Mouse (Mus musculus): ENCODE measurements around the gene Rere.
"Not testable (repeated sequence)": the region's sequence is repeated elsewhere in the genome, so short reads cannot be mapped to it uniquely, and the experiment has no call there.

Gene Rere

DNA sequence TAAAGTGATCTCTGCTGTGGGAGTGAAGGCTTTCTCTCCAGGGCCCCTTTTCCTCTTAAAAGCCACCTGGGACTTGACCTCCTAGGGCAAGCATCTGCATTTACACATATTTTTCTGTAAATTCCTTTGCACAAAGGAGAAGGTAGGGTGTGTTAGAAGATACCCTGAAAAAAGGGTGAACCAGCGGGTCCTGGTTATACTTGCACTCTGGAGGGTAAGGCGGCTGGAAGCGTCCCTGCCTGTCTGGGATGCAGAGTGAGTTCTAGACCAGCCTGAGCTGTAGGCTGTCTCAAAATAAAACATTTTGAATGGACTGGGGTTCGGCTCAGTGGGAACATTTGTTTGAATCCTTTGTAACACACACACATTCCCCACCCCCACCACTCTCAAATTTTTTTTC lies 310.2 kb downstream of the Rere start:
- no peak for DNase-seq

DNA sequence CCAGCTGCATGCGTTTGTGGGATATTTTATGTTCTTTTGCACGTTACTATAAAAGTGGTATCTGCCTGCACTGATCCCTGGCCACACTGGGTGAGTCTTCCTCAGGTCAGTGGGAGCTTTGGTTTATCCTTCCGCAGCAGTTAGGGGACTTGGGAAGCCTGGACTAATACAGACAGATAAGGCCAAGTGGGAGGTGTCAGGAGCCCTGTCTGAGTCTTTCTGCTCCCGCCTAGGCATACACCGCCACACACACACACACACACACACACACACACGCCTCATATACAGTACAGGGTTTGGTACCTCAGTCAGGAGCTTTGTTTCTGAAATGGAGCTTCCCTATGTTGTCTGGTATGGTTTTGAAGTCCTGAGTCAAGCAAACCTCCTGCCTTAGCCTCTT lies 310.6 kb downstream of the Rere start:
- DNase-seq, result no peak

DNA sequence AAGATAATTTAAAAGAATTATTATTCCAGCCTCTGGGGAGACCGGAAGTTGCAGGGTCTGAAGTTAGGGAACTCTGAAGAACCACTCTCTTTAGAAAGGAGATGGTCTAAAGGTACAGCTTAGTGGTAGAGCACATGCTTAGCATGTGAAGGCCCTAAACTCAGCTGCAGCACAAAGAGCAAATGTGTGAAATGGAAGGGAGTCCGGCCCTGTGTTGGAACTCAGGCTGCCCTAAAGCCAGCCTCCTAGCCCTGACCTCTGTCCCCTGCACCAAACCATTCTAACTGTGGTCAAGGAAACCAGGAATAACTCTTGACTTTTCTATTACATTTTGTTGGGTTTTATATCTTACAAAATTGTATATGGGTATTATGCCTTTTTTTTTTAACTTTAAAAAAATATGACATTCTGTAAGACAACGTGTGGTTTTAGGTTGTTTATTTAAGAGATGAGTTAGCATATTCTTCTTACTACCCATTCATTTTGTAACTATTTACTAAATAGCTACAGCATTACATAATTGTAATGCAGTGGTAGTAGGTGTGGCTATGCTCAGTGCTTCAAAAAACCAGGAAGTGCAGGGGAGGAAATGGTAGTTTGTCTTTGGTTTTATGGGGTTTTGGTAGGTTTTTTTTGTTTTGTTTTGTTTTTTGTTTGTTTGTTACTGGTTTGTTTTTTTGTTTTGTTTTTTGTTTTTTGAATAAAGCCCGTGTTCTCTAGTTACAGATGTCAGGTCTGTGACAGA lies 312.2 kb downstream of the Rere start:
- DNase-seq, result no peak

DNA sequence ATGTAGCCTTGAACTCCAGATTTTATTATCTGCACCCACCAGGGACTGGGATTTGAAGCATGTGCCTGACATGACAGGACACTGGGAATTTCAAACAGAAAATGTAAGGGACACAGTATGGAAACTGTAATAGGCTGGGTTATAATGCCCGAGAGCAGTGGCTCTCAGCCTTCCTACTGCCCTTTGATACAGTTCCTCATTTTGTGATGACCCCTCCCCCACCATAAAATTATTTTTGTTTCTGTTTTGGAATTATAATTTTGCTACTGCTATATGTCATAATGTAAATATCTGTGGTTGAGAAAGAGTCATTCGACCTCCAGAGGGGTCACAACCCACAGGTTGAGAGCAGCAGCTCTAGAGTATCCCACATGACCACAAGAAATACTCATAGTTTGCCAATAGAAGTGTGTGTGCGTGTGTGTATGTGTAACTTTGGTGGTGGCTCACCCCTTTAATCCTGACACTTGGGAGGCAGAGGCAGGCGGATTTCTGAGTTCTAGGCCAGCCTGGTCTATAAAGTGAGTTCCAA lies 312.9 kb downstream of the Rere start:
- no peak for DNase-seq

DNA sequence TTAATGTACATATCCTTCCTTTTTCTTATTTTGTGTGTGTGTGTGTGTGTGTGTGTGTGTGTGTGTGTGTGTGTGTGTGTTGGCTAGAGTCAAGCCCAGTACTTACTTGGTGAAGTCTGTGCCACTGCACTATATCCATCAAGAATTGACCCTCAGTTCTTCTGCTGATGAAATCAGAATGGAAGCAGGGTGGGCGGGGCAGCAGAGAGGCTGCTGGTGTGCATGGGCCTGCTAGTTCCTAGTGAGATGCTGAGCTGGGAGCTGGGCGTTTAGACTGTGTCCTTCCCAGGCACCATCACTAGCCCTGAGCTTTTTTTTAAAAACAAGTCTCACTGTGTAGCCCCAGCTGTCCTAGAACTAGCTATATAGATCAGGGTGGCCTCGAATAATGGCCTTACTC lies 313.6 kb downstream of the Rere start:
- no peak for DNase-seq

DNA sequence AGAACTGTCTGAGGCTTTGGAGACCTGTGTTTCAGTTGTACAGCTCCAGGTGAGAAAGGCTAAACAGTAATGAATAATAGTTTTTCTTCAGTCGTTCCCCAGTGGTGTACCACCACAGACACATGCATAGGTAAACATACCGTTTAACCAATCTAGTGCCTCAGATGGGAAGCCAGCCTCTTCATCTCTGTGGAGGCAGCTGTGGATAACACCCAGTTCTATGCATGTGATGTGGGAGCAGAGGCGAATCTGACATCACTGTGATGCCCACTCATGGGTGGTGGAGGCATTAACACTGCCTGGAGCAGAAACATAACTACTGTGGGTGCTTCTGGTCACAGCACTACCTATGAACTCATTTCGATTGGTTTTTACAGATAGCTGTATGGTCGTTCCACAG lies 314.5 kb downstream of the Rere start:
- DNase-seq, result no peak

DNA sequence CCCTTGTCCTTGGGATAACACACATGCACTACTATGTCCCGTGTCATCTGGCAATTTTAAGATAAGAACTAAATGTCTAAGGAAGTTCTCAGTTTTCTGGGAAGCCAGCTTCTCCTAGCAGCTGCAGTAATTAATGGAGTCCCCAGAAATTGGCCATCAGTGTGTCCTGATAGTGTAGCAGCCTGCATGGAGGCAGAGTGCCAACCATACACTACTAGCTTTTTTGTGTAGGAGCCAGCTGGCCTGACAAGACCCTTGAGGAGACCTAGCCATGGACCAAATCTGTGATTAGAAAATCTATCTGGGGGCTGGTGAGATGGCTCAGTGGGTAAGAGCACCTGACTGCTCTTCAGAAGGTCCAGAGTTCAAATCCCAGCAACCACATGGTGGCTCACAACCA lies 317.2 kb downstream of the Rere start:
- no peak for DNase-seq

DNA sequence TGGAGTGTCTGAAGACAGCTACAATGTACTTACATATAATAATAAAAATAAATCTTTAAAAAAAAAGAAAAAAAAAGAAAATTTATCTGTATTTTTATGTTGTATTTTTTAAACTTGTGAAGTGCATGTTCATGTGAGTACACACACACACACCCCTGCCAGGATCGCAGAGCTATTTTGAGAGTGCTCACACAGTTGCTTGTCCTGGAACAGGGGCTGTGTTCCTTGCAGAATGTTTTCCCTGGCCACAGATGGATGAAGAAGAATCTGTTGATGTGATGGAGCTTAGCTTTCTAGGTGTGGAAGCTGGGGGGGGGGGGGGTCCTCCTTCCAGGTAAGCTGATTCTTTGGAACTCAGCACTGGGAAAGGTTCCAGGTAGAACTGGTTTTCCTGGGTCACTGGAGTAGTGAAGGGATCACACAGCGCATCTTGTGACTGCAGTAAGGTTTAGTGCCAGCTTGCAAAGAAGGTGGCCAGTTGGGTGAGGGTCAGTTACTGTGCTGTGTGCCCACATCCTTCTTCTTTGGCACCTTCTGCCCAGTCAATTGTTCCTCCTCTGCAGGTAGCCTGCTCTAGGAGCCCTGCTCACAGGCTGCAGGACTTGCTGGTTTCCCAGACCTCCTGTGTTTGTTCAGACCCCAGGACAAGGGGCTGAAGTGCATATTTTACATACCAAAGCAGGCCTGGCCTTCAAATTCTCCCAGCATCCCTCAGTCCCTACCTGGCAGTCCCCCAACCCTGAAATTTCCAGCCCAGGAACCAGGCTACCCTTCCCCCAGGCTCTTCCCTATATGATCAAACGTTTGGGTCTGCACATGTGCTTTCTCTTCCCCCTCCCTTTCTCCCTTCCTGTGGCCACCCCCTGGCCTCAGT lies 317.9 kb downstream of the Rere start:
- DNase-seq, result no peak

DNA sequence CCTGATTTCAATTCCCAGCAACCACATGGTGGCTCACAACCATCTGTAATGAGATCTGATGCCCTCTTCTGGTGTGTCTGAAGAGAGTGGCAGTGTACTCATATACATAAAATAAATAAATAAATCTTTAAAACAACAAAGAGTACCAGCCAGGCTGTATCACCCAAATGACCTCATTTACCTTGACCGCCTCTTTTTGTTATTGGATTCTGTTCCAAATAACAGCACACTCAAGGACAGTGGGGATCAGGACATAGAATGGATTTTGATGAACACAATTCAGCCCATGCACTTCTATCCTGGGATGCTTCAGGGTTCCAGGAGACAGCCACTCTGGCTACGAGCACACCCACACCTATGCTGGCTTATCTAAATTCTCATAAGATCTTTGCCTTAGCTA lies 319.1 kb downstream of the Rere start:
- not testable (repeated sequence) for DNase-seq

DNA sequence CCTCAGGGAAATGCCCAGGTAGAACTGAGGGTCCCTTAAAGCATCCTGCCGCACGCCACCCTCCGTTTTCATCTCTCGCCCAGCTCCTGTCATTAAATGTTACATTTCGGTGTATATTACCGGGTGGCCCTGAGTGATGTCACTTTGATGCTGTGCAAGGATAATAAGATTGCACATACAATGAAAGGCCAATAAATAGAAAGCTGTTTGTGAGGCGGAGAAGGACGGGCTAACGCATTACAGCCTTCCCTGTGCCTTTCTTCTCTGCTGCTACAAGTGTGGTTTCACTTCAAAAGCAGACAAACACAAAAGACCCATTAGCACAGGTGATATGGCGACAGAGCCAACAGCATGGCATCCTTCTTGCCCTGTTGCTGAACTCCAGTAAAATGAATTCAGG lies 320.0 kb downstream of the Rere start:
- DNase-seq, result no peak

DNA sequence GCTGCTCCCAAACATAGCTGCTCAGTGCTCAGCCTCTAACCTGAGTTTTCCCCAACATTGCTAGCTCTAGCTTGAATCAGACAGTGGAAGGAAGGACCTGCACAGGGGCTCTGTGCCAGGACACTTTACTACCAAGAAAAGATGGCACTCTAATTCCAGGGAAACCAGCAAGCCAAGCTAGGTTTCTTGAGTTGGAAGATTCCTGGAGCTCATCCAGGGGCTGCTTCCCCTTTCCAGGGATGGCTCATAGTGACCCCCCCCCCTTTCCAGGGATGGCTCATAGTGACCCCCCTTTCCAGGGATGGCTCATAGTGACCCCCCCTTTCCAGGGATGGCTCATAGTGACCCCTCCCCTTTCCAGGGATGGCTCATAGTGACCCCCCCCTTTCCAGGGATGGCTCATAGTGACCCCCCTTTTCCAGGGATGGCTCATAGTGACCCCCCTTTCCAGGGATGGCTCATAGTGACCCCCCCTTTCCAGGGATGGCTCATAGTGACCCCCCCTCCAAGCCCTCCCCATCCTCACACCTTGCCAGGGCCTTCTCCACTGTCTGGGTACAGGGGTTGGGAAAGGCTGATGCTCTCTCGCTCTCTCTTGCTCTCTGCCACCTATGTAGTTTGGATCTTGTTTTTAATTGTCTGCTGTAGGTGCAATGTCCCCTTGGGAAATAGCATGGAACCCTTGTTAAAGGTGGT lies 322.1 kb downstream of the Rere start:
- DNase-seq, result no peak

DNA sequence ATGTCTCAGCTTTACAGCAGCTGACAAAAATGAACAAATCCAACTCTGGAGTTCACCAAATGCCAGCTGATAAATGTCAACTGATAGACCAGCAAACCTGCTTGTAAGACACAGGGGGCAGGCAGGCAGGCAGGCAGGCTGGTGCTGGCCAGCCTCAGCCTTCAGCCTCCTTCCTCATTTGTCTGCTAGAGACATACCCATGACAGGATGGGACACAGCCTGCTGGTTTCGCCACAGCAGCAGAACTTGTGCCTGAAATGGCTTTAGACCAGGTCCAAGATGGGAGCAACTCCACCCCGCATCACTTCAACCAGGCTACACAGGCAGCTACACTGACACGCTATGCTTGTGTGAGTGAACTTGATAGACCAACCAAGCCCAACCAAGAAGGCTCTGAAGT lies 324.4 kb downstream of the Rere start:
- no peak for DNase-seq

DNA sequence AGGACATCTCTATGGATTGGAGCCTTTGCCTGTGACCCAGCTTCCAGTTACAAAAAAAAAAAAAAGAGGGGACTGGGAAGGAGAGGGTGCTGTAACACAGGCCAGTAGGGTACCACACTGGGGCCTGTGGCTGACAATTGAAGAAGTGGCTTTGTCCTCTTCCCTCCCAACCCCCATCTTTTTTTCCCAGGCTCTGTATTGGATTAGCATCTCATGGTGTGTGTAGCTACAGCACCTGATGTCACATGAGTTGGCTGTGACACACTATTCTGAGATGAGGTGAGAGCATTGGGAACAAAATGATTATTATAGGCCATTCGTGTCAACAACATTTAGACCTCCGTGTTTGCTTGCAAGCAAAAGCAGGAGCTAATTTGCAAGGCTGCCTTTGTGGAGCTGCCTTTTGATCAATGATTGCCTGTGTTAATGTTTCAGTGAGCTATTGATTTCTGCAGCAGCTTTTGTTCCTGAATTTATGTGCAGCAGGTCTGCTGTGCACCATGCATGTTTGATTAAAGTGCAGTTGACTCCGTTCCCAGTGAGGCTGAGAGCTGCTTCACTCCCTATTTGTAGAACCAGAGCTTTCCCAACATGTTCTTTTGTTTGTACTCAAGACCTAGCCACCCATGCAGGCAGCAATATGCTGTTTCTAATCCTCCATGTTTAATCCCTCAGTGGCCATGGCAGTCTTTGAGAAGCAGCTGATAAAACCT lies 325.2 kb downstream of the Rere start:
- DNase-seq, result no peak

DNA sequence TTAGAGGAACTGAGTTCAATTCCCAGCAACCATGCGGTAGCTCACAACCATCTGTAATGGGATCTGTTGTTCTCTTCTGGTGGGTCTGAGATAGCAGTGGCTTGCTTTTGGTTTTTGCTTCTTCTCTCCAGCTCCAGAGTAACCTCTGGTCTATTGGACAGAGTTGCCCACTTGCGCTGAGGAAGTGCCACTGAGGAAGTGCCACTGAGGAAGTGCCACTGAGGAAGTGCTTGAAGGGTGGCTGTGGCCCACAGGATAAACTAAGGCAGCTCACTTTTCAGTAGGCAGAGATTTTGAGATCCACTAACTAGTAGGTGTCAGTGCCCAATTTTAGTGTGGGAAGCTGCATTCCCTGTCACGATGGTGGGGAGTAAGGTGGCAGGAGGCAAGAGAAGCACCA lies 327.2 kb downstream of the Rere start:
- no peak for DNase-seq

DNA sequence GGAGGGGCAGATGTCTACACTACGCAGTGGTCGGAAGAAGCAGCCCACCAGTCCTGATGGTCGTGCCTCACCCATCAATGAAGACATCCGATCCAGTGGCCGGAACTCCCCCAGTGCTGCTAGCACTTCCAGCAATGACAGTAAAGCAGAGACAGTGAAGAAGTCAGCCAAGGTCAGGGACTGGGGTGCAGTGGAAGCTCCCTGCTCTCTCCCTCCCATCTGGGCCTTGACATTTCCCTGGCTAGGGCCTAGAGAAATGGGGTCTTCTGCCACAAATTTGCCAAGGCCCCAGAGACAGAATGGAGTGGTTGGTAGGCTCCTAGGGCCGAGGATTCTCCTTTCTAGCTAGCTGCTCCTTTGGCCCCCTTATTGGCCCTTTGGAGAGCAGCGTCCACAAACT lies 332.3 kb downstream of the Rere start:
- DNase-seq, result no peak

DNA sequence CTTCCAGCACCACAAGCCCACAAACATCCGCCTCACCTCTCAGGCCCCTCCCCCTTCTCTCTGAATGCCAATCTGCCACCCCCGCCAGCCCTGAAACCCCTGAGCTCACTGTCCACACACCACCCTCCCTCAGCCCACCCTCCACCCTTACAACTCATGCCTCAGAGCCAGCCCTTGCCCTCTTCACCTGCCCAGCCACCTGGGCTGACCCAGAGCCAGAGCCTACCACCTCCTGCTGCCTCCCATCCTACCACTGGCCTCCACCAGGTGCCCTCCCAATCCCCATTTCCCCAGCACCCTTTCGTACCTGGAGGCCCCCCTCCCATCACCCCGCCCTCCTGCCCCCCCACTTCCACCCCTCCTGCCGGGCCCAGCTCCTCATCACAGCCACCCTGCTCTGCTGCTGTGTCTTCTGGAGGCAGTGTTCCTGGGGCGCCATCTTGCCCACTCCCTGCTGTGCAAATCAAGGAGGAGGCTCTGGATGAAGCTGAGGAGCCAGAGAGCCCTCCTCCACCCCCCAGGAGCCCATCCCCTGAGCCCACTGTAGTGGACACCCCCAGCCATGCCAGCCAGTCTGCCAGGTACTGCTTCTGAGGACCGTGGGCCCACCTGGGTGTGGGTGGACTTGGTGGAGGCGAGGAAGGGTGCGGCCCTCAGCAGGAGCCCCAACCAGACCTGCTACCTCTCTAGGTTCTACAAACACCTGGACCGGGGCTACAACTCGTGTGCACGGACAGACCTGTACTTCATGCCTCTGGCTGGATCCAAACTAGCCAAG lies 334.0 kb downstream of the Rere start:
- no peak for DNase-seq

DNA sequence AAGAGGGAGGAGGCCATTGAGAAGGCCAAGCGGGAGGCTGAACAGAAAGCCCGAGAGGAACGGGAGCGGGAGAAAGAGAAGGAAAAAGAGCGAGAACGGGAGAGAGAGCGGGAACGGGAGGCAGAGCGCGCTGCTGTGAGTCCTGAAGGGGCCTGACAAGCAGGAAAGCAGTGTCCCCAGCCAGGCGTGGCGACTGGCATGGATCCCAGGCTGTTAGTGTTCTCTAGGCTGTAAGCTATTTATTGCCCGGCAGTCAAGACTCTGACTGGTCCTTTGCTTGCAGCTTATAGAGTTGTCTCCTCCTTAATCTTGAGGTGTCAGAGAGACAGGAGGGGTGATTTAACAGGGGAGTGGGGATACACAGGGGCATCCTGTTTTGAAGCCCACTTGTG lies 334.6 kb downstream of the Rere start:
- DNase-seq, result no peak

DNA sequence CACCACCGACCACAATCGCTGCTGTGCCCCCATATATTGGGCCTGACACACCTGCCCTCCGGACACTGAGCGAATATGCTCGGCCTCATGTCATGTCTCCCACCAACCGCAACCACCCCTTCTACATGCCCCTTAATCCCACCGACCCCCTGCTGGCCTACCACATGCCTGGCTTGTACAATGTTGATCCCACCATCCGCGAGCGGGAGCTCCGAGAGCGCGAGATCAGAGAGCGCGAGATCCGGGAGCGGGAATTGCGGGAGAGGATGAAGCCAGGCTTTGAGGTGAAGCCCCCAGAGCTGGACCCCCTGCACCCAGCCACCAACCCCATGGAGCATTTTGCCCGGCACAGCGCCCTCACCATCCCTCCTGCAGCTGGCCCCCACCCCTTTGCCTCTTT lies 335.4 kb downstream of the Rere start:
- no peak for DNase-seq

DNA sequence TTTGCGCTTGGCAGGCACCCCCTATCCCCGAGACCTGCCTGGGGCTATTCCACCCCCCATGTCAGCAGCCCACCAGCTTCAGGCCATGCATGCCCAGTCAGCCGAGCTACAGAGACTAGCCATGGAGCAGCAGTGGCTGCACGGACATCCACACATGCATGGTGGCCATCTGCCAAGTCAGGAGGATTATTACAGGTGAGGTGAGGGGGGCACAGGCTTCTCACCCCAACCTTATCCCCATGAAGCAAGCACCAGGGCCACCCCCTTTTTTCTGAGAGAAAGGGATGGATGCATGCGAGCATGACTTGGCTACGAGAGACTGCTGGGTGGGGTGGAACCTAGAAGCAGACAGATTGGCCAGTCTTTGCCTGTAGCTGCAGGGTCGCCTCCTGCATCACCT lies 337.6 kb downstream of the Rere start:
- DNase-seq, result no peak

DNA sequence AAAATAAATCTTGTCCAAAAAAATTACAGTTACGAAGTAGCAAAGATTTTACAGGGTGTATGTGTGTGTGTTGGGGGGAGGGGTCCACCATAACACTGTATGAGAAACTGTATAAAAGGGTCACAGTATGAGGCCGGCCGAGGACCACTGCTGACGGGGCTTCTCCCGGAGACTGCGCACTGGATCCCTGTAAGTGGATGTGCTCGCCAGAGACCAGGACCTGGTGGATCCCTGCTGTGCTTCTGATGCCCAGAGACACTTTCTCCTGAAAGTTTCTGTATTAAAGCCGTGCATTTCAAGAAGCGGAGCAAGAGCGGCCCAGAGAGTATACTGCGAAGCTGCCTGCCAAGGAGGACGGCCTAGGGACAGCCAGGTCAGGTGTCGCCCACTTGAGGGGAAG lies 341.2 kb downstream of the Rere start:
- DNase-seq, result no peak

DNA sequence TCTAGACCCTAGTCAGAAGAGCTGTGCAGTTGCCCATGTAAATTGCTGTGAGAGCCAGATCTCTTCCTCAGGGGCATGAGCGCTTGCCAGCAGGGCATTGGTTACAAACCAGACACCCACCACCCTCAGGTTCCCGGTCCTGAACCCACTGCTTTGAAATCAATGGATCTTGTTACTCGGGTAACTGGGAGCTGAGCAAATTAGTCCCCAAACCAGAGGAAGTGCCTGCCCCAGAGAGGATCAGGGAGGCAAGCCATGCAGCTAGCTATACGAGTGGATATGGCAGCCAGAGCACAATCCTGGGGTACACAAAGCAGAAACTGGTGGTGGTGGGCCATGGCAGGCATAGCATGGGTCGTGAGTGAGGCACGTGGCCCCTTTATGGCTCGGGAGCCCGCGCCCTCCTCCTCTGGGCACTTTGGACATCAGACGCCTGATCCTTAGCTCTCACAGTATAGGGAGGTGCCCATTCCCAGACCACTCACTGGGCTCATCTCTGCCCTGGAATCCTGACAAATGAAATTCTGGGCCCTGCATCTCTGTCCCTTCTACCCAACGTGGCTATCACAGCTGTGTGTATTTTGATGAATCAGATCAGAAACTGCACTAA lies 342.9 kb downstream of the Rere start:
- no peak for DNase-seq

DNA sequence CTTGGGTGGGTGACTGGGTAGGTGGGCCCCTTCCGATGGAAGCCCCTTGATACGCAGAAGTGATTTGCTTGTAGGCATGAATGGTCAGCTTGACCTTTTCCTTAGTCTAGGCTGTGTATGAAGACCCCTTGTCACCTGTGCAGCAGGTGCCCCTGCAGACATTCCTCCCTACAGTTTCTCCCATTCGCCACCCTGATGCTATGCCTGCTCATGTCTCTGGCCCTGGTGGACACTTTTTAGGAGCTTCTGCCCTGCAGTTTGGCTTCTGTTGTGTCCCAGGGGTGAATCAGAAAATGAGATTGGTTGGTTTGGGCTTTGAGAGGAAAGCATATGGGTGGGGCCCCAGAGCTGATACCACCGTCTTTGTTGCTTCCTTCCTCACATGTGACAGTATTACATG lies 343.5 kb downstream of the Rere start:
- DNase-seq, result no peak

Measured in cerebellum, adult 8-10 months (tissue).